Mouse (Mus musculus): ENCODE results near the gene Clpb. TPM values are rescaled to one million over a fixed set of nuclear protein-coding genes. Genes with fewer than 3 reads are reported as not detected.

Clpb gene
- polyA plus RNA-seq, 1 experiment: 33.0 TPM

DNA sequence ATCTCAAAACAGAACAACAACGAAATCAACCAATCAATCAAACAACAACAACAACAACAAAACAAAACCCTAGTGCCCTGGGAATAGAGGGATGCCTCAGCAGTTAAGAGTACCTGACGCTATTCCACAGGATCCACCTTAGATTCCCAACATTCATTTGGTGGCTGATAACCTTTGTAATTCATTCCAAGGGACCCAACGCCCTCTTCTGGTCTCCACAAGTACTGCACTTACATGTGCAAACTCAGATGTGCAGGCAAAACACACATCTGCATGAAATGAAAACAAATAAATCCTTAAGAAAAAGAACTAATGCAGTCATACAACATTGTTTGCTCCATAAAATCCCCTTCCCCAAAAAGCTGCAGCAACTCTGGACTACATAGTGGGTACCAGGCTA lies 12.9 kb upstream of the Clpb start:
- no peaks in the 10 kb centered on the region; the same call in 1 of the 2 replicates for H3K27me3 ChIP-seq (ENCODE audit: control insufficient read depth, insufficient read depth, low read length)
- 38% methylated on average over 3 of the region's 3 CpGs for WGBS
- H3K4me1 ChIP-seq (ENCODE audit: control insufficient read depth, insufficient read depth, low read length): no peaks in the 10 kb centered on the region
- H3K4me3 ChIP-seq (replicated peaks; ENCODE audit: insufficient read depth, low read depth, low read length): no peak overlapping the region
- no peak overlapping the region for H3K27ac ChIP-seq (ENCODE audit: insufficient read depth, low read length)
- TF ChIP-seq CTCF (IDR thresholded peaks at IDR 0.05; ENCODE audit: borderline replicate concordance, insufficient read depth, low read depth, low read length) (peak; percentile 25; the same call in 1 of the 2 replicates), POLR2A (IDR thresholded peaks at IDR 0.05; ENCODE audit: borderline replicate concordance, insufficient read depth, low read length) (no peak)
- no peak for DNase-seq

DNA sequence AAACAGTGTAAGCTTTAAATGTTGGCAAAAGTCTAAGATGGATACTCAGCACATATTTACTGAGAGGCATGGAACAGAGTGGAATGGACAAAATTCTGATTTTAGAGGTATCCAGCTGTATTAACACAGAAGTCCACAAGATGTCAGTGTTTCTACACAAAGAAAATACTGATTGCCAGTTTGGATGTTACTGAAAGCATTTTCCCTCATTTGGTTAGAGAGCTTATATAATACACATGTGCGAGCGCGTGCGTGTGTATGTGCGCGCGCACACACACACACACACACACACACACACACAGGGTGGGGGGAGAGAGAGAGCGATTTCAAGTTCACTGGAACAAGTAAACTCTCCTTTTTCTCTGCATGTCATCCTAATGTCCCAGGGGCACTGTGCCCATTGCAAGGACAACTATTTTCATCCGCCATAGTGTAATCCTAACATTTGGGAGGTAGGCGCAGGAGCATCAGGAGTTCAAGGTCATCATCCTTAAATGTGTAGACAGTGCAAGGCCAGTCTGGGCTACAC lies 9.7 kb upstream of the Clpb start:
- Histone ChIP-seq H3K4me3 (replicated peaks; ENCODE audit: insufficient read depth, low read depth, low read length) (peak overlapping the region; percentile 51), H3K27ac (ENCODE audit: insufficient read depth, low read length) (peak overlapping the region; percentile 68; the same call in 1 of the 2 replicates), H3K27me3 (ENCODE audit: control insufficient read depth, insufficient read depth, low read length) (no peaks in the 10 kb centered on the region; the same call in 1 of the 2 replicates), H3K4me1 (ENCODE audit: control insufficient read depth, insufficient read depth, low read length) (no peaks in the 10 kb centered on the region)
- WGBS: 16% methylated on average over 10 of the region's 10 CpGs
- DNase-seq: peak; percentile 65 to 80
- TF ChIP-seq CTCF (IDR thresholded peaks at IDR 0.05; ENCODE audit: borderline replicate concordance, insufficient read depth, low read depth, low read length): peak; percentile 54; the same call in 1 of the 2 replicates
- TF ChIP-seq POLR2A (IDR thresholded peaks at IDR 0.05; ENCODE audit: borderline replicate concordance, insufficient read depth, low read length): no peak

DNA sequence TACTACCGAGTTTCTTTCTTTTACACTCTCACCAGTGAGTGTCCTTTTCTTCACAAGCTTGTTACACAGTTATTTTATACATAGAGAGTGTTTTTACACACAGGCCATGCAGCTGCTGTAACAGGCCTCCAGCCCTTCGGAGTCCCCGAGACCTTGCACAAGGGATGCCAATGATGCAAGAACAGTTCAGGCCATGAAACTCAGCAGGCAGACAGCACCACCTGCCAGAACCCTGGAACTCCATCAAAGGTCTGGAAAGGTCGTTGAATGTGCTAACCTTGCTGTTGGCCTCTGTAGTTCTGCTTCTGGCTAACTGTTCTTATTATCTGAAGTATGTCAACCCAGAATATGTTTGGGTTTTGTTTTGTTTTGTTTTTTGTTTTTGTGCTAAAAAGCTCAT lies 8.5 kb upstream of the Clpb start:
- 50% methylated on average over 4 of the region's 4 CpGs for WGBS

DNA sequence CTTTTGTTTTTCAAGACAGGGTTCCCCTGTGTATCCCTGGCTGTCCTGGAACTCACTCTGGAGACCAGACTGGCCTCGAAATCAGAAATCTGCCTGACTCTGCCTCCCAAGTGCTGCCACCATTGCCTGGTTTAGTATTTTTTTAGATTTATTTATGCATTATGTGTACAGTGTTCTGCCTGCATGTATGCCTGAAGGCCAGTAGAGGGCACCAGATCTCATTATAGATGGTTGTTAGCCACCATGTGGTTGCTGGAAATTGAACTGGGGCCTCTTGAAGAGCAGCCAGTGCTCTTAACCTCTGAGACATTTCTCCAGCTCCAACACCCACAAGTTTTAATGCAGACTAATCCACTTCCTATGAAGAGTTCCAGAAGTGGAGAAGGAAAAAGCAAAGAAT lies 1.4 kb upstream of the Clpb start:
- no peak overlapping the region for H3K27ac ChIP-seq (ENCODE audit: insufficient read depth, low read length)
- TF ChIP-seq CTCF (IDR thresholded peaks at IDR 0.05; ENCODE audit: borderline replicate concordance, insufficient read depth, low read depth, low read length) (no peak), POLR2A (IDR thresholded peaks at IDR 0.05; ENCODE audit: borderline replicate concordance, insufficient read depth, low read length) (no peak)
- no peak for DNase-seq
- no peak overlapping the region for H3K4me3 ChIP-seq (replicated peaks; ENCODE audit: insufficient read depth, low read depth, low read length)
- no peaks in the 10 kb centered on the region for H3K27me3 ChIP-seq (ENCODE audit: control insufficient read depth, insufficient read depth, low read length)
- WGBS: 90% methylated on average over 1 of the region's 1 CpGs
- H3K4me1 ChIP-seq (ENCODE audit: control insufficient read depth, insufficient read depth, low read length): peaks cover 5% of the 10 kb centered on the region; the same call in 1 of the 2 replicates

More for the DNA sequence above, 8.5 kb upstream of the Clpb start:
- DNase-seq: no peak
- Histone ChIP-seq H3K4me1 (ENCODE audit: control insufficient read depth, insufficient read depth, low read length) (no peaks in the 10 kb centered on the region), H3K27ac (ENCODE audit: insufficient read depth, low read length) (no peak overlapping the region), H3K4me3 (replicated peaks; ENCODE audit: insufficient read depth, low read depth, low read length) (no peak overlapping the region), H3K27me3 (ENCODE audit: control insufficient read depth, insufficient read depth, low read length) (no peaks in the 10 kb centered on the region; the same call in 1 of the 2 replicates)
- TF ChIP-seq CTCF (IDR thresholded peaks at IDR 0.05; ENCODE audit: borderline replicate concordance, insufficient read depth, low read depth, low read length) (no peak), POLR2A (IDR thresholded peaks at IDR 0.05; ENCODE audit: borderline replicate concordance, insufficient read depth, low read length) (no peak)

DNA sequence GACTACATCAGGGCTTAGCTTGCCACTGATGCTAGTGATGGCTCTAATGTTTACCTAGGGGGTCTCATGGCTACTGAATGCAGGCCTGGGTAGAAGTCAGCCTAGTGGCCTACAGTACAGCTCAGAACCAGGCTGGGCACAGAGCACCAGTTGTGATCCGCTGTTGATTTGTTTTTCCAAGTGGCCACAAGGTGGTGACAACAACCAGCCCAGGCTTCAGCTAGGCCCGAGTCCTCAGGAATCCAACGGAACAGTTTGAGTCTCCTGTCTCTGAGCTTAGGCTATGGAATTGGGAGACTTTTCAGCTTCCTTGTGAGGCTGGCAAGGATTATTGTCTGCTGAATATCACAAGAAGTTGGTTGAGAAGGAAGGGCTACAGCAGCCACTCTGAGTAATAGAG lies 3.1 kb downstream of the Clpb start:
- 2% methylated on average over 3 of the region's 3 CpGs for WGBS
- TF ChIP-seq CTCF (IDR thresholded peaks at IDR 0.05; ENCODE audit: borderline replicate concordance, insufficient read depth, low read depth, low read length) (peak; percentile 78), POLR2A (IDR thresholded peaks at IDR 0.05; ENCODE audit: borderline replicate concordance, insufficient read depth, low read length) (no peak)
- Histone ChIP-seq H3K4me3 (replicated peaks; ENCODE audit: insufficient read depth, low read depth, low read length) (no peak overlapping the region), H3K27me3 (ENCODE audit: control insufficient read depth, insufficient read depth, low read length) (no peaks in the 10 kb centered on the region), H3K27ac (ENCODE audit: insufficient read depth, low read length) (no peak overlapping the region), H3K4me1 (ENCODE audit: control insufficient read depth, insufficient read depth, low read length) (peaks cover 5% of the 10 kb centered on the region)
- DNase-seq: peak; percentile 57 to 63

DNA sequence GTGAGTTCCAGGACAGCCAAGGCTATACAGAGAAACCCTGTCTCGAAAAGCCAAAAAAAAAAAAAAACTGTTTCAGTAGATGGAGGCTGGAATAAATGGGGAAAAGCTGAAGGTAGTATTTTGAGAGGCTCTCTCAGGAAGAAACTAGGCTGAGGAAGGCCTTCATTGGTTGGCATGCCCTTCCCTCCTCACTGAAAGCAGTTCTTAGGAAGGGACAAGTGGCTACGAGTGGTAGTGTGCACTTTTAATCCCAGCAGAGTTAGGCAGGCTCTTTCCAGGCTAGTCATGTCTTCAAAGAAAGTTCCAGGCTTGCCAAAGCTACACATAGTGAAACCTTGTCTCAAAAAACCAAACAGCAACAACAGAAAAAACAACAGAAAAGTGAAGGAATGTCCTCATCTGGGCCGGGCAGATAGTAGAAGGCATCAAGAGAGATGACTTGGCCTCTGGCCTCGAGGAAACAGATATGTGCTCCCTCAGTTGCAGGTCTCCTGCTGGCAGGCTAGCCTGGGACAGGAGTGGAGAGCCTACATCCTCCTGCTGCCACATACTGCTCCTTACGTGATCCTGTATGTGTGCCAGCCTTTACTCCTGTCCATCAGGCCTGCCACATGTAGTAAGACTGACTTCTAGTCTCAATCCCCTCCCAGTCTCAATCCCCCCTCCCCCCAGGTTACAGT lies 8.3 kb downstream of the Clpb start:
- Histone ChIP-seq H3K27me3 (ENCODE audit: control insufficient read depth, insufficient read depth, low read length) (no peaks in the 10 kb centered on the region), H3K27ac (ENCODE audit: insufficient read depth, low read length) (no peak overlapping the region), H3K4me1 (ENCODE audit: control insufficient read depth, insufficient read depth, low read length) (peaks cover 19% of the 10 kb centered on the region), H3K4me3 (replicated peaks; ENCODE audit: insufficient read depth, low read depth, low read length) (no peak overlapping the region)
- TF ChIP-seq POLR2A (IDR thresholded peaks at IDR 0.05; ENCODE audit: borderline replicate concordance, insufficient read depth, low read length) (no peak), CTCF (IDR thresholded peaks at IDR 0.05; ENCODE audit: borderline replicate concordance, insufficient read depth, low read depth, low read length) (no peak)
- DNase-seq: no peak
- WGBS: 46% methylated on average over 5 of the region's 5 CpGs

DNA sequence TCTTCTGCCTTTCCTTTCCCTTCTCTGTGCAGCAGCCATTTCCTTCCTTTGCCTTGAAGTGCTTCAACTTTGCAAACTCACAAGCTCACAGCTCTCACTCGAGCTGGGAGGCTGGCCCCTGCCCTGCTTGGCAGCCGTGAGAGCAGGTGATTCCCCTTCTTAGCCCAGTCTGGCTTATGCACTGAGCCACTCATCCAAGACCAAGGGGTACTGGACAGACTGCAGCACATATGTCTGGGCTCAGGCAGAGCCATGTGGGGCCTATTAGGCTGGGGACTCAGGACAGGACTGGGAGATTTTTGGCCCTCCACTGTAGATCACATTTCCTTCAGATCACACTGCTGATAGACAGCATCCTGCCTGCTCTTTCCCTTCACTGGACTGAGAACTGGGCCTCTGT lies 10.1 kb downstream of the Clpb start:
- 12% methylated on average over 2 of the region's 2 CpGs for WGBS

More for the DNA sequence above, 10.1 kb downstream of the Clpb start:
- peak overlapping the region; percentile 4; the same call in 1 of the 2 replicates for H3K27ac ChIP-seq (ENCODE audit: insufficient read depth, low read length)
- no peaks in the 10 kb centered on the region for H3K27me3 ChIP-seq (ENCODE audit: control insufficient read depth, insufficient read depth, low read length)
- peaks cover 19% of the 10 kb centered on the region for H3K4me1 ChIP-seq (ENCODE audit: control insufficient read depth, insufficient read depth, low read length)
- no peak overlapping the region for H3K4me3 ChIP-seq (replicated peaks; ENCODE audit: insufficient read depth, low read depth, low read length)
- peak in 1 of 2 experiments; percentile 41 for DNase-seq
- TF ChIP-seq POLR2A (IDR thresholded peaks at IDR 0.05; ENCODE audit: borderline replicate concordance, insufficient read depth, low read length): no peak
- TF ChIP-seq CTCF (IDR thresholded peaks at IDR 0.05; ENCODE audit: borderline replicate concordance, insufficient read depth, low read depth, low read length): no peak
